Mouse (Mus musculus): Measurements from ENCODE around the gene Stau1.

GRCm38 (mm10) chr2:166950853-166951648 lies 45.0 kb downstream of the Stau1 start:
- TF ChIP-seq E2F4 (IDR thresholded peaks at IDR 0.05; ENCODE audit: insufficient read depth) (no peak), USF1 (IDR thresholded peaks at IDR 0.05; ENCODE audit: low read depth) (no peak), POLR2A (IDR thresholded peaks at IDR 0.05; ENCODE audit: insufficient read length, low read depth) (no peak), TCF12 (IDR thresholded peaks at IDR 0.05; ENCODE audit: insufficient read depth, poor library complexity, severe bottlenecking) (no peak), SRF (IDR thresholded peaks at IDR 0.05; ENCODE audit: control insufficient read depth, insufficient read length, low read depth) (no peak), POLR2AphosphoS2 (IDR thresholded peaks at IDR 0.05; ENCODE audit: insufficient read length, low read depth) (no peak)

Measured in myocyte (in vitro differentiated cells).